ENCODE assay signal across 26 mouse cellular contexts in the genomic region with DNA sequence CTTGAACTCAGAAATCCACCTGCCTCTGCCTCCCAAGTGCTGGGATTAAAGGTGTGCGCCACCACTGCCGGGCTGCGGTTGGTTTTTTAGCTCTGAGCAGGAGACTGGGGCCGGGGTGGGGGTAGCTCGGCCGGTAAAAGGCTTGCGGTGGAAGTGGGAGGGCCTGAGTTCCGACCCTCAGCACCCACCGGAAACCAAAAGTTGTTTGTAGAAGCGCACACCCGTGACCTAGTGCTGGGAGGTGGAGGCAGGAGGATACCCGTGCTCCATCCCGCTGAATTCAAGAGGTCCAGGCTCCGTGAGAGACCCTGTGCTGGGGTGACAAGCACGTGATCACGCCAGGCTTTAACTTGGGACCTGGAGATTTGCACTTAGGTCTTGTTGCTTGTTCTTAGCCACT. TPM values are rescaled to one million over a fixed set of nuclear protein-coding genes. Genes with fewer than 3 reads are reported as not detected.
DNase-seq lines count a peak whose midpoint lies in the region; ATAC-seq and TF ChIP-seq lines count a peak whose summit lies in the region.
"Had no signal": no experiment of that assay in that cellular context is flagged by ENCODE, and none has a peak within 500 bp of the region (broad histone marks: within the 10 kb centered on the region; RNA-seq: fewer than 3 reads in every experiment).

No protein-coding gene starts in this region.

- no peaks in the 10 kb centered on the region for H3K4me1 ChIP-seq in forebrain, embryonic 11.5 days (replicated peaks; ENCODE audit: control insufficient read depth, insufficient read depth, low read length)
- H3K4me1 ChIP-seq in forebrain, postnatal 0 days (ENCODE audit: insufficient read depth) = no peaks in the 10 kb centered on the region
- no peaks in the 10 kb centered on the region for H3K4me1 ChIP-seq in heart, adult 2 months (ENCODE audit: control insufficient read depth, insufficient read depth, low read length)
- H3K4me1 ChIP-seq: hindbrain, embryonic 13.5 days; midbrain, embryonic 15.5 days; neural tube, embryonic 15.5 days had no signal

- no peaks in the 10 kb centered on the region for H3K79me2 ChIP-seq in heart, adult 2 months (replicated peaks; ENCODE audit: control insufficient read depth, insufficient read depth, low read length)

- WGBS in forebrain, embryonic 11.5 days = 83% methylated on average over 16 of the region's 16 CpGs
- WGBS in forebrain, postnatal 0 days = 84% methylated on average over 16 of the region's 16 CpGs
- WGBS in heart, adult 2 months = 67% methylated on average over 16 of the region's 16 CpGs

- TF ChIP-seq CTCF in forebrain, postnatal 0 days (IDR thresholded peaks at IDR 0.05; ENCODE audit: low read depth) = no peak
- no peak for TF ChIP-seq CTCF in heart, adult 2 months (IDR thresholded peaks at IDR 0.05)

- H3K9ac ChIP-seq in forebrain, embryonic 11.5 days (ENCODE audit: low read length) = no peak overlapping the region
- H3K9ac ChIP-seq in forebrain, postnatal 0 days = no peak overlapping the region
- no peak overlapping the region for H3K9ac ChIP-seq in heart, adult 2 months (ENCODE audit: low read depth, low read length)
- H3K9ac ChIP-seq: hindbrain, embryonic 13.5 days; midbrain, embryonic 15.5 days; neural tube, embryonic 15.5 days had no signal

- peak; percentile 48 for DNase-seq in forebrain, embryonic 11.5 days (ENCODE audit: low spot score)
- DNase-seq in forebrain, postnatal 0 days = no peak
- peak; percentile 56 for DNase-seq in thymus, postnatal 0 days (ENCODE audit: low spot score)
- DNase-seq in thymus, adult 18-20 months = no peak
- DNase-seq in R1 (ENCODE audit: low read depth, low spot score) = peak; percentile 46
- DNase-seq in induced T-regulatory cell, adult 2 months (ENCODE audit: low read depth) = peak; percentile 35
- no peak for DNase-seq in heart, adult 2 months
- DNase-seq in lung, postnatal 25 days (ENCODE audit: low spot score) = no peak
- DNase-seq: adrenal gland, postnatal 36 days; cerebellum, adult 11-12 months; cerebellum, postnatal 14 days; embryo, embryonic 11 days; kidney, adult 9 months; right cerebral cortex, postnatal 14 days; spleen, adult 18-20 months had no signal

- no peak overlapping the region for H3K4me2 ChIP-seq in forebrain, embryonic 11.5 days (ENCODE audit: low read depth, low read length, severe bottlenecking)
- no peak overlapping the region for H3K4me2 ChIP-seq in forebrain, postnatal 0 days (ENCODE audit: low read depth)
- H3K4me2 ChIP-seq: hindbrain, embryonic 13.5 days; midbrain, embryonic 15.5 days; neural tube, embryonic 15.5 days had no signal

- no peaks in the 10 kb centered on the region for H3K27me3 ChIP-seq in forebrain, embryonic 11.5 days (ENCODE audit: control insufficient read depth, insufficient read depth, low read length)
- H3K27me3 ChIP-seq in forebrain, postnatal 0 days (ENCODE audit: insufficient read depth, low read length) = no peaks in the 10 kb centered on the region
- H3K27me3 ChIP-seq in heart, adult 2 months (ENCODE audit: control insufficient read depth, insufficient read depth, low read length) = no peaks in the 10 kb centered on the region
- H3K27me3 ChIP-seq: hindbrain, embryonic 13.5 days; midbrain, embryonic 15.5 days; neural tube, embryonic 15.5 days; Patski had no signal

- no peak overlapping the region for H3K27ac ChIP-seq in forebrain, embryonic 11.5 days (ENCODE audit: low read depth, low read length)
- no peak overlapping the region for H3K27ac ChIP-seq in forebrain, postnatal 0 days (ENCODE audit: low read depth, low read length)
- H3K27ac ChIP-seq in heart, adult 2 months = no peak overlapping the region
- H3K27ac ChIP-seq: hindbrain, embryonic 13.5 days; midbrain, embryonic 15.5 days; neural tube, embryonic 15.5 days had no signal

- ATAC-seq in forebrain, embryonic 11.5 days (replicated peaks; ENCODE audit: low FRiP score) = no peak
- ATAC-seq in forebrain, postnatal 0 days = no peak
- ATAC-seq: forebrain, embryonic 16.5 days; midbrain, embryonic 15.5 days; Patski had no signal

- no peak overlapping the region for H3K4me3 ChIP-seq in forebrain, embryonic 11.5 days (ENCODE audit: low read depth, low read length)
- H3K4me3 ChIP-seq in forebrain, postnatal 0 days (ENCODE audit: low read depth, low read length) = no peak overlapping the region
- H3K4me3 ChIP-seq in heart, adult 2 months = no peak overlapping the region
- H3K4me3 ChIP-seq: hindbrain, embryonic 13.5 days; midbrain, embryonic 15.5 days; myocyte; neural tube, embryonic 15.5 days had no signal

- no peaks in the 10 kb centered on the region for H3K9me3 ChIP-seq in forebrain, embryonic 11.5 days (ENCODE audit: control insufficient read depth, low read length)
- H3K9me3 ChIP-seq in forebrain, postnatal 0 days (ENCODE audit: low read length) = no peaks in the 10 kb centered on the region
- H3K9me3 ChIP-seq: hindbrain, embryonic 13.5 days; midbrain, embryonic 15.5 days; neural tube, embryonic 15.5 days had no signal

- intact Hi-C loops in heart, adult 2 months (cut with DNase I) = no loop called here

- no peaks in the 10 kb centered on the region for H3K36me3 ChIP-seq in forebrain, embryonic 11.5 days (ENCODE audit: control insufficient read depth, insufficient read depth, low read length)
- no peaks in the 10 kb centered on the region for H3K36me3 ChIP-seq in forebrain, postnatal 0 days (ENCODE audit: insufficient read depth)
- H3K36me3 ChIP-seq in heart, adult 2 months (ENCODE audit: control insufficient read depth, insufficient read depth, low read length) = no peaks in the 10 kb centered on the region
- H3K36me3 ChIP-seq: hindbrain, embryonic 13.5 days; midbrain, embryonic 15.5 days; neural tube, embryonic 15.5 days had no signal

- no peak for TF ChIP-seq POLR2A in heart, adult 2 months (IDR thresholded peaks at IDR 0.05; ENCODE audit: insufficient read depth, low read depth, low read length)

- TF ChIP-seq EP300 in heart, adult 2 months (IDR thresholded peaks at IDR 0.05; ENCODE audit: insufficient read depth, low read depth, low read length) = no peak

RNA-seq across cellular contexts. Expression of a gene that starts 14.5 kb away (rescaled TPM):
- 31.7 and 39.5 TPM in 2 replicates for polyA plus RNA-seq in forebrain, embryonic 11.5 days (2014; fragmentation: Nextera tagmentation; extraction: Ambion mirVana)
- total RNA-seq in forebrain, postnatal 0 days (2014; rRNA removed) = 79.1 and 114 TPM in 2 replicates
- 36.0 and 43.5 TPM in 2 replicates for polyA plus RNA-seq in forebrain, postnatal 0 days (2015; fragmentation: Nextera tagmentation; extraction: Ambion mirVana)
- polyA plus RNA-seq in thymus, postnatal 0 days (2015; fragmentation: Nextera tagmentation; extraction: Ambion mirVana) = 15.2 and 22.3 TPM in 2 replicates
- total RNA-seq in heart, adult 2 months (2021) = 10 to 100 TPM; 32.0 to 32.2 TPM
- polyA plus RNA-seq in heart, adult 2 months (2012; rRNA removed) = 40.8 and 47.9 TPM in 2 replicates

RNA-seq across cellular contexts. Expression of a gene that starts 25.6 kb away (rescaled TPM):
- not detected in 2 replicates for polyA plus RNA-seq in forebrain, embryonic 11.5 days (2014; fragmentation: Nextera tagmentation; extraction: Ambion mirVana)
- total RNA-seq in forebrain, postnatal 0 days (2014; rRNA removed) = not detected in 2 replicates
- polyA plus RNA-seq in forebrain, postnatal 0 days (2015; fragmentation: Nextera tagmentation; extraction: Ambion mirVana) = not detected in 2 replicates
- 1.3 and 1.6 TPM in 2 replicates for polyA plus RNA-seq in thymus, postnatal 0 days (2015; fragmentation: Nextera tagmentation; extraction: Ambion mirVana)
- not detected for total RNA-seq in heart, adult 2 months (2021)
- polyA plus RNA-seq in heart, adult 2 months (2012; rRNA removed) = not detected in 2 replicates
- total RNA-seq: gastrocnemius, adult 8-10 months; heart, adult 8-10 months; left cerebral cortex, adult 18-20 months; left cerebral cortex, postnatal 36 days had no signal
- polyA plus RNA-seq: heart, postnatal 0 days; hindbrain, embryonic 13.5 days; myocyte had no signal

RNA-seq across cellular contexts. Expression of a gene that starts 54.5 kb away (rescaled TPM):
- polyA plus RNA-seq in forebrain, embryonic 11.5 days (2014; fragmentation: Nextera tagmentation; extraction: Ambion mirVana) = 49.8 and 51.5 TPM in 2 replicates
- 81.0 and 86.0 TPM in 2 replicates for total RNA-seq in forebrain, postnatal 0 days (2014; rRNA removed)
- 167 and 170 TPM in 2 replicates for polyA plus RNA-seq in forebrain, postnatal 0 days (2015; fragmentation: Nextera tagmentation; extraction: Ambion mirVana)
- 58.5 and 69.2 TPM in 2 replicates for polyA plus RNA-seq in thymus, postnatal 0 days (2015; fragmentation: Nextera tagmentation; extraction: Ambion mirVana)
- 10 to 100 TPM; 25.3 to 31.7 TPM for total RNA-seq in heart, adult 2 months (2021)
- 10.2 and 12.5 TPM in 2 replicates for polyA plus RNA-seq in heart, adult 2 months (2012; rRNA removed)

Comparison
In these comparisons a context has a peak if more than half of its experiments do, and no peak if none do; other contexts are left out.
1. DNase-seq: peak in forebrain, embryonic 11.5 days (single experiment), thymus, postnatal 0 days (single experiment), R1 (single experiment) and induced T-regulatory cell, adult 2 months (single experiment); none in forebrain, postnatal 0 days (single experiment), thymus, adult 18-20 months (0 of 2), heart, adult 2 months (0 of 2) and lung, postnatal 25 days (single experiment).